Mouse (Mus musculus): Measurements from ENCODE around the gene Zfp128. TPM values are rescaled to one million over a fixed set of nuclear protein-coding genes. Genes with fewer than 3 reads are reported as not detected.

The Zfp128 gene
- total RNA-seq (2014; rRNA removed; ENCODE audit: low replicate concordance) (2.9 and 6.3 TPM in 2 replicates), polyA plus RNA-seq (2015; fragmentation: Nextera tagmentation; extraction: Ambion mirVana) (2.3 and 3.0 TPM in 2 replicates)

GRCm38 (mm10) chr7:12880911-12881660 lies at the start of gene Zfp128:
Gene Zfp128, plus strand, starts transcription at chr7:12881177.
- H3K9ac ChIP-seq (replicated peaks; ENCODE audit: low read depth, low read length): peak within 1 kb of the TSS; percentile 47
- ATAC-seq (ENCODE audit: insufficient read depth, low read depth): peak; percentile 100
- TF ChIP-seq CTCF (IDR thresholded peaks at IDR 0.05; ENCODE audit: low read depth) (0 out of 2 replicates have a peak, but pooled peaks have one; percentile 0), EP300 (IDR thresholded peaks at IDR 0.05; ENCODE audit: low read depth) (no peak)
- H3K9me3 ChIP-seq (replicated peaks; ENCODE audit: control insufficient read depth, low read length): no peaks in the 10 kb centered on the region
- WGBS: under 1% methylated on average over 35 of the region's 35 CpGs
- H3K27ac ChIP-seq (ENCODE audit: low read depth): peak within 1 kb of the TSS; percentile 5
- peak within 1 kb of the TSS; percentile 58 for H3K4me3 ChIP-seq (ENCODE audit: low read depth, low read length)
- H3K36me3 ChIP-seq (replicated peaks; ENCODE audit: control insufficient read depth, insufficient read depth, low read length): peaks cover 19% of the 10 kb centered on the region
- no peaks in the 10 kb centered on the region for H3K27me3 ChIP-seq (ENCODE audit: control insufficient read depth, insufficient read depth, low read length)
- peak; percentile 95 for DNase-seq (ENCODE audit: low spot score)
- H3K4me2 ChIP-seq (ENCODE audit: low read depth, low read length): peak within 1 kb of the TSS; percentile 80
- H3K4me1 ChIP-seq (ENCODE audit: control insufficient read depth, insufficient read depth): peaks cover 7% of the 10 kb centered on the region

GRCm38 (mm10) chr7:12834162-12835120 lies 46.5 kb upstream of the Zfp128 start, which contains the start of gene Zfp110:
Gene Zfp110, plus strand, starts transcription at chr7:12834761.
- Histone ChIP-seq H3K4me3 (ENCODE audit: low read depth, low read length) (peak within 1 kb of the TSS; percentile 70), H3K4me2 (ENCODE audit: low read depth, low read length) (peak within 1 kb of the TSS; percentile 71), H3K9ac (replicated peaks; ENCODE audit: low read depth, low read length) (peak within 1 kb of the TSS; percentile 80), H3K27ac (ENCODE audit: low read depth) (peak within 1 kb of the TSS; percentile 75), H3K9me3 (replicated peaks; ENCODE audit: control insufficient read depth, low read length) (peaks cover 28% of the 10 kb centered on the region), H3K4me1 (ENCODE audit: control insufficient read depth, insufficient read depth) (0 out of 2 replicates have a peak, but pooled peaks cover 3% of the 10 kb centered on the region), H3K36me3 (replicated peaks; ENCODE audit: control insufficient read depth, insufficient read depth, low read length) (peaks cover 32% of the 10 kb centered on the region), H3K27me3 (ENCODE audit: control insufficient read depth, insufficient read depth, low read length) (no peaks in the 10 kb centered on the region)
- WGBS: 3% methylated on average over 47 of the region's 47 CpGs
- ATAC-seq (ENCODE audit: insufficient read depth, low read depth) (peak; percentile 97), DNase-seq (ENCODE audit: low spot score) (peak; percentile 90)
- TF ChIP-seq CTCF (IDR thresholded peaks at IDR 0.05; ENCODE audit: low read depth) (peak; percentile 12; the same call in 1 of the 2 replicates), EP300 (IDR thresholded peaks at IDR 0.05; ENCODE audit: low read depth) (no peak)

DNA sequence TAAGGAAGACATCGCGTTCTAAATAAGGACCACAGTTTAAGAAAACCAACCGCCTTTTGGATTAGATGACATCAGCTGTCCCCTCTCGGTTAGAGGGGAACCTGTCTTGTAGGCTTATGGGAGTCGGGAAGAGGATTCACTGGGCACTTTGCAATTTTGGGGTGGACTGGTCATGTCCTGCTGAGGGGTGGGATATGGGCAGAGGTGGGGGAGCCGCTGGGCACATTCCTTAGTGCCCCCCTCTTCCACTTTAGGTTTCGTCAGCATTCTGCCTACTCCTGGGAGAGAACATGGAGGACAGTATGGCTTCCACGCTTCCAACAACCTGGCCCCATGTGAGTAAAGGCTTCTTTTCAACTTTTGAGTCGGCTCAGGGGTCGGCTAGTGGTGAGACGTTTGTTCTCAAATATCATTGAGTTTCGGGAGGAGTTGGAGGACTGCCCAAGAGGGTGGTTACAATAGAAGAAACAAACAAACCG lies 45.7 kb upstream of the Zfp128 start:
- Histone ChIP-seq H3K4me3 (ENCODE audit: low read depth, low read length) (peak overlapping the region; percentile 70), H3K27me3 (ENCODE audit: control insufficient read depth, insufficient read depth, low read length) (no peaks in the 10 kb centered on the region), H3K27ac (ENCODE audit: low read depth) (peak overlapping the region; percentile 75), H3K4me1 (ENCODE audit: control insufficient read depth, insufficient read depth) (0 out of 2 replicates have a peak, but pooled peaks cover 3% of the 10 kb centered on the region), H3K9me3 (replicated peaks; ENCODE audit: control insufficient read depth, low read length) (peaks cover 34% of the 10 kb centered on the region), H3K36me3 (replicated peaks; ENCODE audit: control insufficient read depth, insufficient read depth, low read length) (peaks cover 39% of the 10 kb centered on the region), H3K4me2 (ENCODE audit: low read depth, low read length) (peak overlapping the region; percentile 71), H3K9ac (replicated peaks; ENCODE audit: low read depth, low read length) (peak overlapping the region; percentile 80)
- peak; percentile 12; the same call in 1 of the 2 replicates for ATAC-seq (ENCODE audit: insufficient read depth, low read depth)
- no peak for TF ChIP-seq CTCF (IDR thresholded peaks at IDR 0.05; ENCODE audit: low read depth)
- no peak for TF ChIP-seq EP300 (IDR thresholded peaks at IDR 0.05; ENCODE audit: low read depth)
- DNase-seq (ENCODE audit: low spot score): peak; percentile 6
- WGBS: 34% methylated on average over 13 of the region's 13 CpGs

GRCm38 (mm10) chr7:12835779-12836178 lies 45.2 kb upstream of the Zfp128 start:
- Histone ChIP-seq H3K36me3 (replicated peaks; ENCODE audit: control insufficient read depth, insufficient read depth, low read length) (peaks cover 44% of the 10 kb centered on the region), H3K27me3 (ENCODE audit: control insufficient read depth, insufficient read depth, low read length) (no peaks in the 10 kb centered on the region), H3K27ac (ENCODE audit: low read depth) (no peak overlapping the region), H3K9me3 (replicated peaks; ENCODE audit: control insufficient read depth, low read length) (peaks cover 39% of the 10 kb centered on the region), H3K9ac (replicated peaks; ENCODE audit: low read depth, low read length) (no peak overlapping the region), H3K4me2 (ENCODE audit: low read depth, low read length) (peak overlapping the region; percentile 71), H3K4me1 (ENCODE audit: control insufficient read depth, insufficient read depth) (0 out of 2 replicates have a peak, but pooled peaks cover 3% of the 10 kb centered on the region), H3K4me3 (ENCODE audit: low read depth, low read length) (peak overlapping the region; percentile 70)
- TF ChIP-seq CTCF (IDR thresholded peaks at IDR 0.05; ENCODE audit: low read depth): no peak
- 94% methylated on average over 4 of the region's 4 CpGs for WGBS
- ATAC-seq (ENCODE audit: insufficient read depth, low read depth) (no peak), DNase-seq (ENCODE audit: low spot score) (no peak)

- Histone ChIP-seq H3K4me3 (ENCODE audit: low read depth, low read length) (no peak overlapping the region), H3K4me1 (ENCODE audit: control insufficient read depth, insufficient read depth) (no peaks in the 10 kb centered on the region), H3K4me2 (ENCODE audit: low read depth, low read length) (no peak overlapping the region), H3K27me3 (ENCODE audit: control insufficient read depth, insufficient read depth, low read length) (no peaks in the 10 kb centered on the region), H3K27ac (ENCODE audit: low read depth) (no peak overlapping the region), H3K9me3 (replicated peaks; ENCODE audit: control insufficient read depth, low read length) (peaks cover 4% of the 10 kb centered on the region; the same call in 1 of the 2 replicates), H3K36me3 (replicated peaks; ENCODE audit: control insufficient read depth, insufficient read depth, low read length) (no peaks in the 10 kb centered on the region), H3K9ac (replicated peaks; ENCODE audit: low read depth, low read length) (no peak overlapping the region)
- DNase-seq (ENCODE audit: low spot score): peak; percentile 18
- WGBS: 21% methylated on average over 3 of the region's 3 CpGs
- no peak for ATAC-seq (ENCODE audit: insufficient read depth, low read depth)
- no peak for TF ChIP-seq EP300 (IDR thresholded peaks at IDR 0.05; ENCODE audit: low read depth)
- peak; percentile 38 for TF ChIP-seq CTCF (IDR thresholded peaks at IDR 0.05; ENCODE audit: low read depth)
Measured at GRCm38 (mm10) chr7:12874301-12874700, 6.7 kb upstream of the Zfp128 start.

Measured in heart, postnatal 0 days (tissue).